Mouse (Mus musculus) large intestine, adult 2 months (tissue): ENCODE results near the gene Pcbp4. TPM values are rescaled to one million over a fixed set of nuclear protein-coding genes. Genes with fewer than 3 reads are reported as not detected.
A peak's percentile ranks its signal among the peaks of the same experiment; 100 is the strongest.

Source experiments
- DNase-seq: peaks from one replicate; pipeline ENCODE4 v3.0.0-alpha.2; 2012; ENCODE audit warnings: low read depth, low spot score
- WGBS: fragments of 180-500 bp; shearing (Covaris S2); methylation state at CpG from one replicate; pipeline ENCODE4 v1.1.7; 2018; 5-methylcytosine and 5-hydroxymethylcytosine counted together
- polyA plus RNA-seq: library from polyadenylated mRNA; depleted of rRNA; stranded (reverse); fragments of >200 nt; gene quantifications from 2 replicates; pipeline ENCODE4 v1.2.3, GENCODE M21; 2012

Pcbp4 gene
- polyA plus RNA-seq, 1 experiment = 17.4 TPM

GRCm38 (mm10) chr9:106436566-106436965, 16.5 kb upstream of the Pcbp4 start:
- 62% methylated on average over 9 of the region's 9 CpGs for WGBS
- no peak for DNase-seq

- 76% methylated on average over 5 of the region's 5 CpGs for WGBS
- no peak for DNase-seq
These were observed 10.4 kb upstream of the Pcbp4 start for GRCm38 (mm10) chr9:106442680-106443079.

- 70% methylated on average over 4 of the region's 4 CpGs for WGBS
- no peak for DNase-seq
These were observed 8.3 kb upstream of the Pcbp4 start for GRCm38 (mm10) chr9:106444836-106445235.

DNA sequence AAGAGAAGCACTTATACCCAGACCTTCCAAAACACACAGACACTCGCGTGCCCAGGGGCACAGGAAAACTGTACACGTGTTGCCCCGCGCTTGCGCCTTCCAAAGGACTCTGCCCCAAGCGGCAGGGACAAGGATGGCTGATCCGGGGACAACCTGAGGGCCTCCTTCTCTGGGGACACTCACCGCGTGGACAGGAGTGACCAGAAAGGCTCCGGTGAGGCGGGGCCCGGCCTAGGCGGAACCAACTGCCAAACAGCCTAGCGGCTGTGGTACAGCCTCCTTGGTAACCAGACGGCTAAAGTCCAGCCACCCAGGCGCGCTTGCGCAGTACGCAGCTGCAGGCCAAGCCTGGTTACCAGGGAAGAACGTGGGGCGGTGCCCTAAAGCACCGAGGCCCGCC, 5.7 kb upstream of the Pcbp4 start, which contains the start of the genes Abhd14b and Abhd14a:
Gene Abhd14b, plus strand, starts transcription at position 112 of the 400 bp plus-strand sequence.
Gene Abhd14a, minus strand, starts transcription at position 331 of the 400 bp plus-strand sequence.
- peak; percentile 88 for DNase-seq
- WGBS = under 1% methylated on average over 24 of the region's 24 CpGs

GRCm38 (mm10) chr9:106447951-106448350, 5.1 kb upstream of the Pcbp4 start:
- DNase-seq = no peak
- WGBS = 18% methylated on average over 9 of the region's 9 CpGs

- peak; percentile 67 for DNase-seq
- under 1% methylated on average over 23 of the region's 23 CpGs for WGBS
These were observed 4.5 kb upstream of the Pcbp4 start for GRCm38 (mm10) chr9:106448498-106449031.

- WGBS = 89% methylated on average over 8 of the region's 8 CpGs
- no peak for DNase-seq
These were observed 3.1 kb upstream of the Pcbp4 start for GRCm38 (mm10) chr9:106449947-106450346.

DNA sequence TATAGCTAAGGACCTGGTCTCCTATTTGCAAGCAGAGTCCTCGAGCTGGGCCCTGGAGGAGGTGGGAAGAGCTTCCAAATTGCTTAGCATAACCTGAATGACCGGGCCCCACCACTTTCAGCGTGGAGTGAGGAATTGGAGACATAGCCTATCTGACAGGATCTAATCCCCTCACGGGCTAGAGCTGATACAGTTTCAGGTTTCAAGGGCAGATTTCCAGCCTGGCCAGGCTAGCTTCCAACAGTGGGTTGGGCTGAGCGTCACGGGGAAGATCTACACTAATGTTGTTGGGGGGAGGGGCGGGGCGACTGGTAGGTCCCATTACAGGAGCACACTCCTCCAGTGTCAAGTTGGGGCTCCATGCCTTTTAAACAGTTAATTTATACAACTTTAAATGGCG, 2.4 kb upstream of the Pcbp4 start:
- no peak for DNase-seq
- WGBS = 34% methylated on average over 9 of the region's 9 CpGs

GRCm38 (mm10) chr9:106451298-106451697, 1.8 kb upstream of the Pcbp4 start:
- WGBS = 82% methylated on average over 11 of the region's 11 CpGs
- no peak for DNase-seq

GRCm38 (mm10) chr9:106451899-106452298, 1.2 kb upstream of the Pcbp4 start:
- WGBS = 84% methylated on average over 2 of the region's 2 CpGs
- no peak for DNase-seq

DNA sequence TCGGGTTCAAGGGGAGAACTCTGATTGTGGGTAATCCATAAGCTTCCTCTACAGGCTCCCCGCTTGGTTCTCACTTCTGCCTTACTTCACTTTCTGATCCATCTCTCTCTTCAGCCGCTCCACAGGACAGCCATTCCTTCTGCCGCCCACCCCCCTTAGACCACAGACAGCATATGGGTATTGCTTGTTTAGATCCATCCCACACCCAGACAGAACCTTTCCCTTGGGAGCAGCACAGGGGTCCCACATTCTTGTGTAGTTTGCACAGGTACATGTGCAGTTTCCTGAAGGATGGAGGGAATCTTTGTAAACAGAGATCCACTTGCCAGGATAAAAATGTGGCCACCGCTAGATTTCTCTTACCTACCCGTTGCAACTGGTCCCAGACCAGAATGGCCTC, 740 bp upstream of the Pcbp4 start:
- no peak for DNase-seq
- WGBS = 80% methylated on average over 6 of the region's 6 CpGs

DNA sequence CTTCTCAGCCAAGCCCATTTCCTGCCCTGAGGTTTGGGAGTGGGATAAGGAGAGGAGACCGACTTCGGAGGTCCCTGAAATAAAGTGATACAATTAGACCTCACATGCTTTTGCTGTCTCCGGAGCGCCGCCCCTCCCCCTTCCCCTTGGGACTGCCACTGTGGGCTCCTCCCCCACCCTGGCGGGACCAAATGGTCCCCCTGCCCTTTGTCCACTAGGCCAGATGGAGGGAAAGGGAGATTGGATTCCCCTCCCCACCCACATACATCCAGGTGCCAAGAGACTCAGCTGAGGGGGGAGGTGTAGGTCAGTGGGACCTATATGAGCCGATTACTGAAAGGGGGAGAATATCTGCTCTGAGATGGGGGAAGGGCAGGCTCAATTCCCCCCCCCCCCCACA, 270 bp upstream of the Pcbp4 start:
- no peak for DNase-seq
- WGBS = 53% methylated on average over 7 of the region's 7 CpGs

- WGBS = 20% methylated on average over 20 of the region's 20 CpGs
- DNase-seq = no peak
These were observed 1.1 kb downstream of the Pcbp4 start for GRCm38 (mm10) chr9:106454071-106454761.

DNA sequence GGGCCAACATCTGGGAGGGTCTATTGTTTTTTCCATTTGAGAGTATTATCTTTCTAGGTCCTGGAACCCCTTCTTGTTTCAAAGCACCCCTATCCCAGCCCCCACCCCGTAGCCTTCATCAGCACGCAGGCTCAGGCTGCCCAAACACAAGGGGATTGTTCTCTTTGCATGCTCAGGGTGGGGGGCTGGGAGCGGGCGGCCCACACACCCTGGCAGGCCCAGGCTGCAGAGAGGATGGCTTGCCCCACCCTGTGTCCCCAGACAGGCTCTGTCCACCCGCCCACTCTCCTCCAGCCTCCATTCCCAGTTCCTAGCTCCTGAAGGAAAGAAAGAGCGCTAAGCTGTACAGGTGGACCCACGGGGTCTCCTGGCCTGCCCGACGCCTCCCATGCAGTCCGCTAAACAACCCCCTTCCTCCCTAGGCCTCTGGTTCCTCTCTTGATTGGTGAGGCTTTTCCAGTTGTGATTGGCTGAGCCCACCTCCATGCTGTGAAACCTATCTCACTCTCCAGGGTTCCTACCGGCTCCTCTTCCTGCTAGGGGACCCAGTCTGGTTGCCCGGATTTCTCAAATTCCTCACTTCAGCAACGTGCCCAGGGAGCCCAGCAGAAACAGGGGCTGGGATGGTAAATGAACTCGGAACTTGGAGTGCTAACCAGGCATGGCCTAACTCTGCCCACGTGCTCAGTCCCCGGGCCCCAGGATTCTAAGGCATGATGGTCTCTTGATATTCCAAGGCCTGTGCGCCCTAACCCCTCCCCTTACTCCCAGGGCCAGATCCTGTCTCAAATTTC, 2.0 kb downstream of the Pcbp4 start:
- no peak for DNase-seq
- 67% methylated on average over 17 of the region's 17 CpGs for WGBS

DNA sequence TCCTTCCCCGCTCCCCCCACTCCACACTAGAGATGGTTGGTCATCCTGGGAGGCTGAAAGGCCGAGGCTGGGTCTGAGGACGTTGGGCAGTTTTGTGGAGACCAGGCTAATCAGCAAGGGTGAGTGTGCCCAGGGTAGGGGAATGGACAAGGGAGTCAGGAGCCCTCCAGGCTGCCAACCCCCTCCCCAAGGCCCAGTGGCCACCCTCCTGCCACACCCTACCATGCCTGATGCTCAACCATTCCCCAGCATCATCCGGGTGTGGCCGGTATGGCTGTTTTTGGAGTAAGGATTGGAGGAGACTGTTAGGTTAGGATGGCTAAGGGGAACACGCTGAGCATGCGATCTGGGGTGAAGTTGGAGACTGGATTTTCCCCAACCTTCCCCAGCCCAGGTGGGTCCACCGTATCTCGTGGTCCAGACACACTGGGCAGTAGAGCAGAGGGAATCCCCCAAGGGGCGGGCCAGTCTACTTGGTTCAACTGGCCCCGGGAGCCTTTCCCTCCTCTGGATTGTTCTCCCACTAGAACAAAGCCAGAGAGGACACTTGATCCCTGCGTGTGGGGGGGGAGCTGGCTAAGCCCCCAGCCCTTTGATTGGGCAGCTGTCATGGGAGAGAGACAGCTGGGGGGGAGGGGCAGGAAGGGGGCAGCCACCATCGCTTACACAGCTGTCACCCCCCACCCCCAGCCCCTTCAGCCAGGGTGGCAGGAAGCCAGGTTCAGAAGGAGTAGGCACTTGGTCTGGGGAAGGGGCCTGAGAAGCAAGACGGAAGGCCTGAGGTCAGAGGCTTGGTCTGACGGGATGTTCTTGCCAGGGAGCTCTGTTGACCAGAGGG, 3.5 kb downstream of the Pcbp4 start:
- WGBS = 73% methylated on average over 15 of the region's 15 CpGs
- no peak for DNase-seq

GRCm38 (mm10) chr9:106457163-106457559, 4.1 kb downstream of the Pcbp4 start:
- 79% methylated on average over 9 of the region's 9 CpGs for WGBS
- DNase-seq = no peak

- WGBS = 88% methylated on average over 5 of the region's 5 CpGs
- no peak for DNase-seq
These were observed 4.8 kb downstream of the Pcbp4 start for GRCm38 (mm10) chr9:106457920-106458319.

GRCm38 (mm10) chr9:106459946-106460345, 6.9 kb downstream of the Pcbp4 start:
- no peak for DNase-seq

DNA sequence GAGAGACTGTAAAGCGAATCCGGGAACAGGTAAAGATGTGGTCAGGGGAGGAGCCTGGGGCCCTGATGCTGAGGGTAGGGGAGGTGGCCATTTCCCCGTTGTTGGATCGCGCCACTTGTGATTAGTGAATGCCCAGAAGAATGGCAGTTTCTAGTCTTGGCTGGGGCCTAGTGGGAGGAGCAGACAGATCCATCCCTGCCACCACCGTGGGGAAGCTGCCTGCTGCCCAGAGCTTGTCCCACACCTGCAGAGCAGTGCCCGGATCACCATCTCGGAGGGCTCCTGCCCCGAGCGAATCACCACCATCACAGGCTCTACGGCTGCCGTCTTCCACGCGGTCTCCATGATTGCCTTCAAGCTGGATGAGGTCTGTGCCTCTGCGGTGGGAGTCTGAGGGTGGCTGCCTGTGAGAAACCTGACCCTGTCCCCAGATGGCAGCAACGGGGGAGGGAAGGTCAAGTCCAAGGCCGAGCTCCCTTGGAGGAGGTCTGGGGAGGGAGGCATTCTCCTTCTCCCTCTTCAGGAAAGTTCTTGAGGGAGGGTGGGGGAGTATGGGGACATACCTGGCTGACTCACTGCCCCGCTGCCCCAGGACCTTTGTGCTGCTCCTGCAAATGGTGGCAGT, 7.4 kb downstream of the Pcbp4 start:
- DNase-seq = no peak
- 78% methylated on average over 18 of the region's 18 CpGs for WGBS

More at GRCm38 (mm10) chr9:106459946-106460345, 6.9 kb downstream of the Pcbp4 start:
- 66% methylated on average over 15 of the region's 15 CpGs for WGBS
